8 mouse cellular contexts compared by ENCODE assay signal in the genomic region with DNA sequence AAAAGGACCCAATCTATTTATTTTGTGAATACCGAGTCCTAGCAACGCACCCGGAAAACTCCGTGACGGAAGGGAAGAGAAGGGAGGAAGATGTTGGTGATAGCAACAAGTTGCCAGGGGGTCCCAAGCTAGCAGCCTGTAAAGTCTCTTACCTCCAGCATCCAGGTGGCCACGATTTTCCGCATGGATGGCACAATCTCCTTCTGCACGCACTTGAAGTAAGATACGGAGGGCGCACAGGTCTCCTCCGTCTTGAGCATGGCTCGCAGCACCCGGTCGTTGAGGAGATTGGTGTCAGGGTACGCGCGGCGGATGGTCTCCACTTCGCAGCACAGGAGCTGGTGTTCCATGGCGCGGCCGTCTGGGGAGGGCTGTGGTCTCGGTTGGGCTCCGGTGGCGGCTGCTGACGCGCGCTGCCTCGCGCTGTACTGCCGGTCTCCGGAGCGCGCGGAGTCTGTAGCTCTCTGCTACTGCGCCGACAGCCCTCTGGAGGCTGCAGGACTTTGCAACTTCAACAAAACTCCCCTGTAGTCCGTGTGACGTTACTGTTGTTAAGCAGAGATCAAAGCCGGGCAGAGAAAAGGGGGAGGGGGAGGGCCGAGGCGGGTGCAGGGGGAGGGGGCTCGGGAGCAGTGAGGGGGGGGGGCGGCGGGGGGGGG. TPM values are rescaled to one million over a fixed set of nuclear protein-coding genes. Genes with fewer than 3 reads are reported as not detected.
A peak's percentile ranks its signal among the peaks of the same experiment; 100 is the strongest.
DNase-seq lines count a peak whose midpoint lies in the region; ATAC-seq and TF ChIP-seq lines count a peak whose summit lies in the region.

A gene (minus strand): TSS at position 582 of the 659 bp plus-strand sequence.

- peak within 1 kb of the TSS; percentile 77 for H3K4me3 ChIP-seq in embryonic facial prominence, embryonic 10.5 days
- H3K4me3 ChIP-seq in heart, embryonic 10.5 days = peak within 1 kb of the TSS; percentile 85
- H3K4me3 ChIP-seq in liver, adult 2 months (ENCODE audit: insufficient read depth, low read depth, low read length) = peak within 1 kb of the TSS; percentile 82
- H3K4me3 ChIP-seq in neural tube, embryonic 12.5 days = peak within 1 kb of the TSS; percentile 61

- ATAC-seq in neural tube, embryonic 12.5 days (ENCODE audit: low FRiP score, low read depth) = peak; percentile 29
- no peak for ATAC-seq in erythroid progenitor cell, adult 5-6 weeks (replicated peaks; ENCODE audit: low FRiP score, poor library complexity, severe bottlenecking)

- H3K27ac ChIP-seq in embryonic facial prominence, embryonic 10.5 days (replicated peaks) = peak within 1 kb of the TSS; percentile 98
- H3K27ac ChIP-seq in heart, embryonic 10.5 days = peak within 1 kb of the TSS; percentile 95
- H3K27ac ChIP-seq in liver, adult 2 months (replicated peaks; ENCODE audit: insufficient read depth, low read depth, low read length) = peak within 1 kb of the TSS; percentile 65
- peak within 1 kb of the TSS; percentile 39; the same call in 1 of the 2 replicates for H3K27ac ChIP-seq in neural tube, embryonic 12.5 days

- peak within 1 kb of the TSS; percentile 84 for H3K9ac ChIP-seq in liver, adult 2 months (ENCODE audit: low read depth, low read length)
- H3K9ac ChIP-seq in neural tube, embryonic 12.5 days = peak within 1 kb of the TSS; percentile 80

- no peaks in the 10 kb centered on the region for H3K79me2 ChIP-seq in liver, adult 2 months (ENCODE audit: control insufficient read depth, insufficient read depth, low read length)

- peak within 1 kb of the TSS; percentile 80 for H3K4me2 ChIP-seq in neural tube, embryonic 12.5 days (replicated peaks)

- TF ChIP-seq CTCF in liver, adult 2 months (IDR thresholded peaks at IDR 0.05; ENCODE audit: low read depth, low read length) = 0 out of 2 replicates have a peak, but pooled peaks have one; percentile 18

- H3K4me1 ChIP-seq in embryonic facial prominence, embryonic 10.5 days = peaks cover 77% of the 10 kb centered on the region
- H3K4me1 ChIP-seq in heart, embryonic 10.5 days = peaks cover 52% of the 10 kb centered on the region
- H3K4me1 ChIP-seq in liver, adult 2 months (ENCODE audit: control insufficient read depth, insufficient read depth, low read length) = peaks cover 17% of the 10 kb centered on the region
- peaks cover 61% of the 10 kb centered on the region for H3K4me1 ChIP-seq in neural tube, embryonic 12.5 days

- WGBS in embryonic facial prominence, embryonic 10.5 days = under 1% methylated on average over 41 of the region's 45 CpGs
- WGBS in heart, embryonic 10.5 days = 0% methylated on average over 39 of the region's 45 CpGs
- WGBS in liver, adult 2 months = under 1% methylated on average over 40 of the region's 45 CpGs
- WGBS in neural tube, embryonic 12.5 days = under 1% methylated on average over 39 of the region's 45 CpGs

- peak; percentile 60; the same call in 1 of the 2 replicates for TF ChIP-seq POLR2A in liver, adult 2 months (IDR thresholded peaks at IDR 0.05; ENCODE audit: extremely low read depth, insufficient read depth, low read length)

- H3K9me3 ChIP-seq in embryonic facial prominence, embryonic 10.5 days = no peaks in the 10 kb centered on the region
- H3K9me3 ChIP-seq in heart, embryonic 10.5 days = no peaks in the 10 kb centered on the region
- no peaks in the 10 kb centered on the region for H3K9me3 ChIP-seq in neural tube, embryonic 12.5 days

- DNase-seq in 3134 (ENCODE audit: extremely low read depth, insufficient read length, low spot score) = peak; percentile 88
- DNase-seq in NIH3T3 (ENCODE audit: low read depth) = peak; percentile 80
- peak; percentile 93 for DNase-seq in embryonic facial prominence, embryonic 10.5 days (ENCODE audit: low spot score)
- peak; percentile 93 for DNase-seq in heart, embryonic 10.5 days (ENCODE audit: low spot score)
- peak; percentile 83 for DNase-seq in kidney, adult 9 months
- DNase-seq in liver, adult 2 months (ENCODE audit: extremely low read depth, low read depth, low spot score) = no peak

- H3K36me3 ChIP-seq in embryonic facial prominence, embryonic 10.5 days (replicated peaks) = peaks cover 34% of the 10 kb centered on the region
- peaks cover 32% of the 10 kb centered on the region for H3K36me3 ChIP-seq in heart, embryonic 10.5 days
- no peaks in the 10 kb centered on the region for H3K36me3 ChIP-seq in liver, adult 2 months (ENCODE audit: control insufficient read depth, insufficient read depth, low read length)
- peaks cover 15% of the 10 kb centered on the region for H3K36me3 ChIP-seq in neural tube, embryonic 12.5 days

- H3K27me3 ChIP-seq in embryonic facial prominence, embryonic 10.5 days (replicated peaks; ENCODE audit: low read depth, poor library complexity, severe bottlenecking) = no peaks in the 10 kb centered on the region
- H3K27me3 ChIP-seq in heart, embryonic 10.5 days (ENCODE audit: insufficient read depth, poor library complexity, severe bottlenecking) = peaks cover 7% of the 10 kb centered on the region; the same call in 1 of the 2 replicates
- no peaks in the 10 kb centered on the region for H3K27me3 ChIP-seq in liver, adult 2 months (ENCODE audit: control insufficient read depth, insufficient read depth, low read length)
- H3K27me3 ChIP-seq in neural tube, embryonic 12.5 days (replicated peaks) = peaks cover 27% of the 10 kb centered on the region

RNA-seq across cellular contexts. Expression of the gene that starts here (rescaled TPM):
- polyA plus RNA-seq in embryonic facial prominence, embryonic 10.5 days (2016; fragmentation: Nextera tagmentation; extraction: Ambion mirVana) = 191 and 194 TPM in 2 replicates
- 92.1 and 96.5 TPM in 2 replicates for polyA plus RNA-seq in heart, embryonic 10.5 days (2016; fragmentation: Nextera tagmentation; extraction: Ambion mirVana)
- total RNA-seq in liver, adult 2 months (2014; rRNA removed) = 42.5 and 49.3 TPM in 2 replicates
- 36.4 and 55.0 TPM in 2 replicates for polyA plus RNA-seq in liver, adult 2 months (2012; rRNA removed)
- polyA plus RNA-seq in neural tube, embryonic 12.5 days (2016; fragmentation: Nextera tagmentation; extraction: Ambion mirVana) = 140 and 159 TPM in 2 replicates
- 1.4 and 1.7 TPM in 2 replicates for total RNA-seq in erythroid progenitor cell, adult 5-6 weeks (2015; ENCODE audit: low replicate concordance)
- total RNA-seq in erythroid progenitor cell, adult 5-6 weeks (2017; ENCODE audit: low replicate concordance) = 1.3 and 1.7 TPM in 2 replicates

Comparison
In these comparisons a context has a peak if more than half of its experiments do, and no peak if none do; other contexts are left out.
1. RNA of the gene that starts here (total RNA-seq): 42.5 to 49.3 TPM in liver, adult 2 months; 1.3 to 1.7 TPM in erythroid progenitor cell, adult 5-6 weeks; every median in the first group is over 10 times any median in the second.
2. H3K27ac ChIP-seq: peak in every context shown above with its lines; median percentile 98 in embryonic facial prominence, embryonic 10.5 days; 95 in heart, embryonic 10.5 days; 65 in liver, adult 2 months; 39 in neural tube, embryonic 12.5 days.
3. Peak in every context shown above with its lines, with median percentiles within 50 percentile points of each other: H3K4me3 ChIP-seq.